Mouse (Mus musculus) midbrain, postnatal 0 days (tissue): ENCODE measurements around the gene Igfbp2. TPM values are rescaled to one million over a fixed set of nuclear protein-coding genes. Genes with fewer than 3 reads are reported as not detected.

Source experiments
- ATAC-seq: fragments of 200-750 bp; cut with Nextera tagmentation; 2 replicates; pipeline ENCODE4 v1.8.0; 2017; ENCODE audit warnings: moderate number of reproducible peaks, mild to moderate bottlenecking, moderate TSS enrichment, moderate library complexity; ENCODE audit not compliant: low FRiP score
- DNase-seq: peaks from one replicate; pipeline ENCODE4 v3.0.0-alpha.2; 2015; ENCODE audit warnings: low spot score
- H3K27ac ChIP-seq: fragments of 300-500 bp; sonication (generic); 2 replicates; pipeline ENCODE4 v1.5.1; 2014; ENCODE audit warnings: low read depth, mild to moderate bottlenecking, low read length, mixed read lengths
- H3K27me3 ChIP-seq: fragments of 300-500 bp; sonication (generic); 2 replicates; pipeline ENCODE4 v1.6.1; 2014; ENCODE audit warnings: low read length, control low read depth, mixed read lengths; ENCODE audit not compliant: insufficient read depth
- H3K36me3 ChIP-seq: fragments of 300-500 bp; sonication (generic); 2 replicates; pipeline ENCODE4 v1.6.1; 2014; ENCODE audit warnings: low read length, control low read depth, mixed read lengths; ENCODE audit not compliant: insufficient read depth
- H3K4me1 ChIP-seq: fragments of 300-500 bp; sonication (generic); 2 replicates; pipeline ENCODE4 v1.6.1; 2014; ENCODE audit warnings: mild to moderate bottlenecking, control low read depth, antibody characterized with exemption, low read length, mixed read lengths; ENCODE audit not compliant: insufficient read depth
- H3K4me2 ChIP-seq: fragments of 300-500 bp; sonication (generic); 2 replicates; pipeline ENCODE4 v1.6.1; 2014; ENCODE audit warnings: low read depth, mild to moderate bottlenecking, low read length, mixed read lengths; ENCODE audit not compliant: poor library complexity, severe bottlenecking
- H3K4me3 ChIP-seq: fragments of 300-500 bp; sonication (generic); 2 replicates; pipeline ENCODE4 v1.5.1; 2014; ENCODE audit warnings: low read depth, mild to moderate bottlenecking, low read length, moderate library complexity
- H3K9ac ChIP-seq: fragments of 300-500 bp; sonication (generic); replicated peaks from 2 replicates; pipeline ENCODE4 v1.6.1; 2014; ENCODE audit warnings: mild to moderate bottlenecking, low read length, moderate library complexity, mixed read lengths; ENCODE audit not compliant: poor library complexity, severe bottlenecking
- H3K9me3 ChIP-seq: fragments of 300-500 bp; sonication (generic); 2 replicates; pipeline ENCODE4 v1.6.1; 2016; ENCODE audit warnings: low read length, control low read depth
- CTCF ChIP-seq: IDR thresholded peaks from 2 replicates; pipeline ENCODE4 v1.5.1; 2016; ENCODE audit warnings: antibody characterized with exemption, mild to moderate bottlenecking
- WGBS: fragments of 180-500 bp; shearing (Covaris S2); extraction: QIAGEN DNeasy Blood & Tissue Kit; methylation state at CpG from one replicate; pipeline ENCODE4 v1.1.7; 2014; 5-methylcytosine and 5-hydroxymethylcytosine counted together
- polyA plus RNA-seq: library from polyadenylated mRNA; unstranded; fragments of >200 nt; fragmentation: Nextera tagmentation; extraction: Ambion mirVana; gene quantifications from 2 replicates; pipeline ENCODE4 v1.2.1, GENCODE M21; 2015
- total RNA-seq: library from RNA; depleted of rRNA; stranded (reverse); fragments of >200 nt; gene quantifications from 2 replicates; pipeline ENCODE4 v1.2.3, GENCODE M21; 2014

Igfbp2 gene
- total and polyA plus RNA-seq, 2 experiments from 2014 or later, result 272 to 450 TPM

DNA sequence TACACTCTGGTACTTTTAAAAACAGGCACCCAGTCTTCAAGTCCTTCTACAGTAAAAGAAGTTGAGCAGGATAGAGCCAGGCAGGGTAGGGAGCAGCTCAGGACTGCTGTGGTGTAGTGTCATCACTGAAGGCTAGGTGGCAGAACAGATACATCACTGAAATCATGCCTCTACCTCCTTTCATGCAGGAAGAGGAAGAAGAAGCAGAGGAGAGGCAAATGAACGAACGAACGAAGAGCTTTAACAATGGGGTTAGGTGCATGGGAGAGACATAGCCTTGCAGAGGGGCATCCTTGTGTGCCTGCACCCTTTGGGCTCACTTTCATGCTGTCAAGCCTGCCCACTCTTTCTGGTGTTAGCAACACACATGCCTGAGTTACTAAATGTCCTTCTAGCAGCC, 53.6 kb downstream of the Igfbp2 start:
- no peak overlapping the region for H3K9ac ChIP-seq
- peak; percentile 90 for TF ChIP-seq CTCF
- DNase-seq (peak; percentile 79), ATAC-seq (no peak)
- H3K27me3 ChIP-seq, result no peaks in the 10 kb centered on the region
- 2% methylated on average over 3 of the region's 3 CpGs for WGBS
- H3K9me3 ChIP-seq, result no peaks in the 10 kb centered on the region
- no peaks in the 10 kb centered on the region for H3K36me3 ChIP-seq
- H3K4me2 ChIP-seq, result peak overlapping the region; percentile 37
- H3K4me1 ChIP-seq, result 0 out of 2 replicates have a peak, but pooled peaks cover 3% of the 10 kb centered on the region
- H3K4me3 ChIP-seq, result no peak overlapping the region
- H3K27ac ChIP-seq, result no peak overlapping the region

DNA sequence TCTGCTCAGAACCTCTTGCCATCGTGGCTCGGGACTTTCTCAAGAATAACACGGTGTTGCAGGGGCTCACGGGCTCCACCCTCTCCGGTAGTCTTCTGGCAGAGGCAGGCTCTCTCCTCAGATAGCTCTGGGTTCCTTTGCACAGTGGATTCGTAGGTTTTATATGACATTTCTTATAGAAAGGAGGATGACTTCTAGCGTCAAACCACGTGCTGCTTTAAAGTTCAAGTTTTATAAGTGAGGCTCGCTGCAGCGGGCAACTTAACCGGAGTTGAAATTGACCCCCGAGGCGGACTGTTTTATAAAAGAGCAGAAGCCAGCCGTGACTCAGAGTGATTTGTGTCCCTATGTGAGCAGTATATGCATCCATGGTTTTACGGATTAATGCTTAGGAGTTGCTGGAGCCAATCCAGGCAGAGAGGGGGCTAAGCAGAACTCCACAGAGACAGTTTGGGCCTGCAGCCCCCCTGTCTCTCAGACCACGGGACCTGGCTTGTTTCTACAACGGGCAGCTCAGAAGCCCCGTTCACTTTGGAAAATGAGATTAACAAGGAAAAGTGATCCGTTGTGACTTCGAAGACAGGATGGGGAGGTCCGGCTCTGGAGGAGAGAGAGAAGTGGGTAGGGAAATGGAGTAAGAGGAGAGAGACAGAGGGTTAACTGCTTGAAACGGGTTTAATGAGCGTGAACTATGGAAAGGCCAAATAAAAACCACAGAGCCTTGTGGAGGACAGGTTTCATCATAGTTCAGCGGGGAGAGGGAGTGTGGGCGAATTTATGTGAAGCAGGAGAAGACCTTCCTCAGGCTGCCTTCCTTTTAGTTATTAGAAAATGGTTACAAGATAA, 54.4 kb downstream of the Igfbp2 start:
- Histone ChIP-seq H3K9me3 (no peaks in the 10 kb centered on the region), H3K9ac (no peak overlapping the region), H3K36me3 (no peaks in the 10 kb centered on the region), H3K27ac (no peak overlapping the region), H3K4me2 (peak overlapping the region; percentile 37), H3K27me3 (no peaks in the 10 kb centered on the region), H3K4me3 (no peak overlapping the region), H3K4me1 (0 out of 2 replicates have a peak, but pooled peaks cover 3% of the 10 kb centered on the region)
- ATAC-seq, result no peak
- no peak for DNase-seq
- no peak for TF ChIP-seq CTCF
- 48% methylated on average over 25 of the region's 25 CpGs for WGBS

DNA sequence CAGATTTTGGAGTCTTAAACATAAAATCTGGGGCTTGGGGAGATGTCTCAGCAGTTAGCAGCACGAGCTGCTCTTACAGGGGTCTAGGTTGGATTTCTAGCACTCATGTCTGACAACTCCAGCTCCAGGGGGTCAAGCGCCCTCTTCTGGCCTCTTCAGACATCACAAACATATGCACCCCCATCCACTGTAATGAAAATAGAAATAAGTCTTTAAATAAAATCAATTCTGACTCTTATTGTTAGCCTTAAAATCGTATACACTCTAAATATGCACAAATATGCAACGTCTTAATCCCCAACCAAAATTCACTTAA, 55.0 kb downstream of the Igfbp2 start:
- no peak overlapping the region for H3K4me2 ChIP-seq
- no peak overlapping the region for H3K9ac ChIP-seq
- no peaks in the 10 kb centered on the region for H3K9me3 ChIP-seq
- no peak overlapping the region for H3K27ac ChIP-seq
- 64% methylated on average over 4 of the region's 4 CpGs for WGBS
- H3K27me3 ChIP-seq, result no peaks in the 10 kb centered on the region
- H3K4me3 ChIP-seq, result no peak overlapping the region
- DNase-seq, result no peak
- TF ChIP-seq CTCF, result peak; percentile 54
- 0 out of 2 replicates have a peak, but pooled peaks cover 3% of the 10 kb centered on the region for H3K4me1 ChIP-seq
- no peaks in the 10 kb centered on the region for H3K36me3 ChIP-seq
- ATAC-seq, result no peak

DNA sequence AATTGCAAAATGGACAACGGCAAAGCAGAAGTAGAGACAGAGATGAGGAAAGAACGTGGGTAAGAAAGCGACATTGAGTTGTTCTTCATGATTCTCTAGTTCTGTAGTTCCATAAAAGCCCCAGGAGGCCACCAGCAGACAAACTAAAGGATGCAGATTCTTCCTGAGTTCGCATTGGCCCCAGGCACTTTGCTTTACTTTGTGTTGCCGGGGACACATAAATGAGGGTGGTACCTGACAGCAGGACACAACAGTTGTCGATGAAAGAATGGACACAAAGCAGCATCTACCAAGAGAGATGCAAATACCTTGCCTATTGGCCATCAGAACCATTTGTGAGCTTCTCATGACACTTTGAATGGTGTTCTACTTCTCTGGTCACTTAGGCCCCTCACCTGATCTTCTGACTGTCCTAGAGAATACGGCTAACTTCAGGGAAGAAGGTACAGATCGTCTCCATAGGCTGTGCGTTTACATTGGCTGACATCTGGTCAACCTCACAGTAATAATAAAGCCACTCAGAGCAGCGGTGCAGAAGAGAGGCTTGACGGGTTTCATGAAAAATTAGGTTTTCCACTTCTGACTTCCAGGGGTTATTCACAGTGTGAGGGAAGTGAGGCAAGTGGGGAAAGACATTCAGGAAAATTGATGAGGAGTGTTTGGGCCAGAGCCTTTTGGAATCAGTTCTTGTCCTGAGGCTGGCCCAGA, 61.0 kb downstream of the Igfbp2 start:
- Histone ChIP-seq H3K4me1 (no peaks in the 10 kb centered on the region), H3K27me3 (no peaks in the 10 kb centered on the region), H3K27ac (no peak overlapping the region), H3K9me3 (no peaks in the 10 kb centered on the region), H3K9ac (no peak overlapping the region), H3K4me2 (no peak overlapping the region), H3K36me3 (no peaks in the 10 kb centered on the region), H3K4me3 (no peak overlapping the region)
- DNase-seq, result no peak
- 91% methylated on average over 11 of the region's 11 CpGs for WGBS
- TF ChIP-seq CTCF, result no peak
- no peak for ATAC-seq

DNA sequence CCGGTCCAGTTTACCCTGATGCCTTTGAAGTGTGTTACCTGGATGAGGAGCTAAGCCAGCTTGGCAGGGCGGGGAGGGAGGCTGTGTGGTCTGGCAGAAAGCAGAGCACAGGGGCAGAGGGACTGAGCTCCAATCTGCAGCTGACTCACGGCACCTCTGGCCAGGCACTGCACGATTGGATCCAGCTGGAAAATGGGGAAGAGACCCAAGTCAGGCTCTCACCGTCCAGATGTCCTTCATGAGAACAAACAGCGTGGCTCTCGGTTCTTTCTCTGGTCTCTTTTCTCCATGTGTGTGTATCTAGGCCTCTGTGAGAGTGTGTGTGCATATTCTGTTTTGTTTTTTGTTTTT, 61.5 kb downstream of the Igfbp2 start:
- ATAC-seq (no peak), DNase-seq (no peak)
- TF ChIP-seq CTCF, result no peak
- no peaks in the 10 kb centered on the region for H3K4me1 ChIP-seq
- no peak overlapping the region for H3K4me2 ChIP-seq
- 85% methylated on average over 7 of the region's 7 CpGs for WGBS
- H3K36me3 ChIP-seq, result no peaks in the 10 kb centered on the region
- H3K9me3 ChIP-seq, result no peaks in the 10 kb centered on the region
- H3K9ac ChIP-seq, result no peak overlapping the region
- H3K27ac ChIP-seq, result no peak overlapping the region
- H3K27me3 ChIP-seq, result no peaks in the 10 kb centered on the region
- H3K4me3 ChIP-seq, result no peak overlapping the region

DNA sequence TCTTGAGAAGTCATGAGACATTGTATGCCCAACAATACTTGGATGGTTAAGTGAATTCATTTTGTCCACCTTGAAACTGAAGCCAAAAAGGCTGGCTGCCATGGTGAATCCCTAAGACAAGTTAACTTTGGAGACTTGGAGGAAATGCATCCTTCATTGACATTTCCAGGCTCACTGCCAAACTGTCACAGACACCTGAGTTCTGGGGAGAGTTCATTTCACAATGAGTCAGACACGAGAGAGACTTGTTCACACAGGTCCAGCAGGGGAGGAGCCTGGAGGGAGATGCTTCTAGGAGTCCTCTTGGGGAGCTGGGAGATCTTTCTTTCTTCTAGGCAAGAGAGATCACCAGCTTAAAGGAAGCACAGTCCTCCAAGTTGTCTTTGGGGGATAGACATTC, 63.6 kb downstream of the Igfbp2 start:
- Histone ChIP-seq H3K9me3 (no peaks in the 10 kb centered on the region), H3K4me1 (no peaks in the 10 kb centered on the region), H3K9ac (no peak overlapping the region), H3K27me3 (no peaks in the 10 kb centered on the region), H3K4me2 (no peak overlapping the region), H3K27ac (no peak overlapping the region), H3K36me3 (no peaks in the 10 kb centered on the region), H3K4me3 (no peak overlapping the region)
- DNase-seq, result peak; percentile 23
- 66% methylated on average over 1 of the region's 1 CpGs for WGBS
- no peak for TF ChIP-seq CTCF
- no peak for ATAC-seq
